Comparison of ENCODE assay signal across 8 mouse cellular contexts in genomic region chr2:156763101-156763500, GRCm38 (mm10). TPM values are rescaled to one million over a fixed set of nuclear protein-coding genes. Genes with fewer than 3 reads are reported as not detected.
DNase-seq lines count a peak whose midpoint lies in the region; ATAC-seq and TF ChIP-seq lines count a peak whose summit lies in the region.
"Had no signal": no experiment of that assay in that cellular context is flagged by ENCODE, and none has a peak within 500 bp of the region (broad histone marks: within the 10 kb centered on the region; RNA-seq: fewer than 3 reads in every experiment).

No protein-coding gene starts in this region.

- DNase-seq in liver, adult 2 months (ENCODE audit: extremely low read depth, low read depth, low spot score): peak; percentile 31
- DNase-seq in gastrocnemius, adult 18-20 months (ENCODE audit: low spot score): peak; percentile 63
- peak; percentile 75 for DNase-seq in lung, postnatal 36 days
- no peak for DNase-seq in embryo, embryonic 9.5 days (ENCODE audit: extremely low spot score)
- no peak for DNase-seq in left cerebral cortex, postnatal 14 days (ENCODE audit: low spot score in 2 of 2)

- H3K27ac ChIP-seq in liver, adult 2 months (replicated peaks; ENCODE audit: insufficient read depth, low read depth, low read length): no peak overlapping the region
- no peak overlapping the region for H3K27ac ChIP-seq in liver, embryonic 12.5 days
- H3K27ac ChIP-seq in hindbrain, embryonic 16.5 days (ENCODE audit: low read depth, low read length): no peak overlapping the region
- H3K27ac ChIP-seq: embryonic facial prominence, embryonic 12.5 days had no signal

- H3K79me2 ChIP-seq in liver, adult 2 months (ENCODE audit: control insufficient read depth, insufficient read depth, low read length): no peaks in the 10 kb centered on the region

- H3K36me3 ChIP-seq in liver, adult 2 months (ENCODE audit: control insufficient read depth, insufficient read depth, low read length): peaks cover 3% of the 10 kb centered on the region
- H3K36me3 ChIP-seq in liver, embryonic 12.5 days: peaks cover 40% of the 10 kb centered on the region
- H3K36me3 ChIP-seq in hindbrain, embryonic 16.5 days (ENCODE audit: control insufficient read depth, insufficient read depth, low read length): peaks cover 38% of the 10 kb centered on the region

- no peak for TF ChIP-seq CTCF in liver, adult 2 months (IDR thresholded peaks at IDR 0.05; ENCODE audit: low read depth, low read length)

- H3K4me2 ChIP-seq in liver, embryonic 12.5 days: no peak overlapping the region
- H3K4me2 ChIP-seq in hindbrain, embryonic 16.5 days (ENCODE audit: low read length): no peak overlapping the region
- H3K4me2 ChIP-seq: embryonic facial prominence, embryonic 12.5 days had no signal

- no peaks in the 10 kb centered on the region for H3K27me3 ChIP-seq in liver, adult 2 months (ENCODE audit: control insufficient read depth, insufficient read depth, low read length)
- no peaks in the 10 kb centered on the region for H3K27me3 ChIP-seq in liver, embryonic 12.5 days (replicated peaks)
- no peaks in the 10 kb centered on the region for H3K27me3 ChIP-seq in hindbrain, embryonic 16.5 days (replicated peaks; ENCODE audit: control insufficient read depth, insufficient read depth, low read length)
- H3K27me3 ChIP-seq: embryonic facial prominence, embryonic 12.5 days had no signal

- no peaks in the 10 kb centered on the region for H3K9me3 ChIP-seq in liver, embryonic 12.5 days (replicated peaks)
- no peaks in the 10 kb centered on the region for H3K9me3 ChIP-seq in hindbrain, embryonic 16.5 days (ENCODE audit: control insufficient read depth, low read length)

- intact Hi-C loops in left cerebral cortex, postnatal 14 days (cut with DNase I): no loop called here

- H3K9ac ChIP-seq in liver, adult 2 months (ENCODE audit: low read depth, low read length): no peak overlapping the region
- no peak overlapping the region for H3K9ac ChIP-seq in liver, embryonic 12.5 days
- H3K9ac ChIP-seq in hindbrain, embryonic 16.5 days (ENCODE audit: low read depth, low read length): no peak overlapping the region
- H3K9ac ChIP-seq: embryonic facial prominence, embryonic 12.5 days had no signal

- WGBS in liver, adult 2 months: 84% methylated on average over 11 of the region's 11 CpGs
- WGBS in liver, embryonic 12.5 days (ENCODE audit: insufficient replicate concordance): 86% methylated on average over 11 of the region's 11 CpGs
- WGBS in hindbrain, embryonic 16.5 days: 69% methylated on average over 11 of the region's 11 CpGs

- H3K4me3 ChIP-seq in liver, adult 2 months (ENCODE audit: insufficient read depth, low read depth, low read length): no peak overlapping the region
- H3K4me3 ChIP-seq in liver, embryonic 12.5 days: no peak overlapping the region
- H3K4me3 ChIP-seq in hindbrain, embryonic 16.5 days (ENCODE audit: low read length): no peak overlapping the region
- H3K4me3 ChIP-seq: embryonic facial prominence, embryonic 12.5 days had no signal

- ATAC-seq in liver, embryonic 12.5 days: no peak
- peak; percentile 34; the same call in 1 of the 2 replicates for ATAC-seq in hindbrain, embryonic 16.5 days

- no peak for TF ChIP-seq POLR2A in liver, adult 2 months (IDR thresholded peaks at IDR 0.05; ENCODE audit: extremely low read depth, insufficient read depth, low read length)

- no peaks in the 10 kb centered on the region for H3K4me1 ChIP-seq in liver, adult 2 months (ENCODE audit: control insufficient read depth, insufficient read depth, low read length)
- H3K4me1 ChIP-seq in liver, embryonic 12.5 days: peaks cover 15% of the 10 kb centered on the region
- H3K4me1 ChIP-seq in hindbrain, embryonic 16.5 days (ENCODE audit: control insufficient read depth, insufficient read depth, low read depth, low read length): no peaks in the 10 kb centered on the region

RNA-seq across cellular contexts. Expression of gene Myl9, which starts 12.1 kb away (rescaled TPM):
- 5.6 and 6.4 TPM in 2 replicates for total RNA-seq in liver, adult 2 months (2014; rRNA removed)
- polyA plus RNA-seq in liver, adult 2 months (2012; rRNA removed): 4.6 and 6.1 TPM in 2 replicates
- 70.5 and 76.1 TPM in 2 replicates for polyA plus RNA-seq in liver, embryonic 12.5 days (2016; fragmentation: Nextera tagmentation; extraction: Ambion mirVana)
- total RNA-seq in gastrocnemius, adult 18-20 months (2021): 10 to 100 TPM; 47.9 to 60.8 TPM
- polyA plus RNA-seq in hindbrain, embryonic 16.5 days (2015; fragmentation: Nextera tagmentation; extraction: Ambion mirVana): 46.9 and 52.0 TPM in 2 replicates
- 10 to 100 TPM; 24.1 to 24.2 TPM for total RNA-seq in left cerebral cortex, postnatal 14 days (2021)

Comparison
In these comparisons a context has a peak if more than half of its experiments do, and no peak if none do; other contexts are left out.
1. DNase-seq: peak in liver, adult 2 months (single experiment), gastrocnemius, adult 18-20 months (single experiment) and lung, postnatal 36 days (single experiment); none in embryo, embryonic 9.5 days (single experiment) and left cerebral cortex, postnatal 14 days (0 of 2).